Mouse (Mus musculus) intestine, embryonic 16.5 days (tissue): ENCODE data around the gene Tlx1. TPM values are rescaled to one million over a fixed set of nuclear protein-coding genes. Genes with fewer than 3 reads are reported as not detected.

Experiments used
- ATAC-seq: fragments of 200-750 bp; cut with Nextera tagmentation; 2 replicates; pipeline ENCODE4 v1.8.0; 2017; ENCODE audit warnings: moderate TSS enrichment, moderate library complexity
- H3K27ac ChIP-seq: fragments of 300-500 bp; sonication (generic); 2 replicates; pipeline ENCODE4 v1.5.1; 2014; ENCODE audit warnings: mild to moderate bottlenecking, low read length
- H3K27me3 ChIP-seq: fragments of 300-500 bp; sonication (generic); replicated peaks from 2 replicates; pipeline ENCODE4 v1.6.1; 2014; ENCODE audit warnings: low read length, control low read depth, mixed read lengths; ENCODE audit not compliant: control insufficient read depth, insufficient read depth
- H3K36me3 ChIP-seq: fragments of 300-500 bp; sonication (generic); 2 replicates; pipeline ENCODE4 v1.6.1; 2014; ENCODE audit warnings: low read length, control low read depth; ENCODE audit not compliant: control insufficient read depth, insufficient read depth
- H3K4me1 ChIP-seq: fragments of 300-500 bp; sonication (generic); 2 replicates; pipeline ENCODE4 v1.6.1; 2014; ENCODE audit warnings: low read length, control low read depth, mixed read lengths; ENCODE audit not compliant: control insufficient read depth, insufficient read depth
- H3K4me2 ChIP-seq: fragments of 300-500 bp; sonication (generic); 2 replicates; pipeline ENCODE4 v1.6.1; 2014; ENCODE audit warnings: low read depth, low read length, control low read depth
- H3K4me3 ChIP-seq: fragments of 300-500 bp; sonication (generic); 2 replicates; pipeline ENCODE4 v1.5.1; 2014; ENCODE audit warnings: mild to moderate bottlenecking, low read length
- H3K9ac ChIP-seq: fragments of 300-500 bp; sonication (generic); 2 replicates; pipeline ENCODE4 v1.6.1; 2014; ENCODE audit warnings: low read depth, low read length
- H3K9me3 ChIP-seq: fragments of 300-500 bp; sonication (generic); 2 replicates; pipeline ENCODE4 v1.6.1; 2016; ENCODE audit warnings: low read length, control low read depth; ENCODE audit not compliant: control insufficient read depth
- WGBS: fragments of 180-500 bp; shearing (Covaris S2); extraction: QIAGEN DNeasy Blood & Tissue Kit; methylation state at CpG from one replicate; pipeline ENCODE4 v1.1.7; 2014; 5-methylcytosine and 5-hydroxymethylcytosine counted together
- polyA plus RNA-seq: library from polyadenylated mRNA; unstranded; fragments of >200 nt; fragmentation: Nextera tagmentation; extraction: Ambion mirVana; gene quantifications from 2 replicates; pipeline ENCODE4 v1.2.1, GENCODE M21; 2015

Tlx1 gene
- polyA plus RNA-seq, 1 experiment from 2014 or later: not detected

GRCm38 (mm10) chr19:45205311-45206105 is 55.0 kb downstream of the Tlx1 start:
- Histone ChIP-seq H3K4me1 (peaks cover 8% of the 10 kb centered on the region; the same call in 1 of the 2 replicates), H3K4me2 (no peak overlapping the region), H3K27ac (no peak overlapping the region), H3K36me3 (no peaks in the 10 kb centered on the region), H3K4me3 (no peak overlapping the region), H3K9ac (no peak overlapping the region), H3K9me3 (no peaks in the 10 kb centered on the region), H3K27me3 (peaks cover 6% of the 10 kb centered on the region)
- ATAC-seq: no peak
- 72% methylated on average over 3 of the region's 3 CpGs for WGBS

Other genes starting within 250 kb of the Tlx1 start
- 26.8 and 27.1 TPM in 2 replicates for gene Slf2, start 219.5 kb upstream of the Tlx1 start, polyA plus RNA-seq
- gene Sema4g, start 161.6 kb upstream of the Tlx1 start, polyA plus RNA-seq: 19.0 and 21.1 TPM in 2 replicates
- 19.8 and 21.0 TPM in 2 replicates for gene Twnk, start 145.0 kb upstream of the Tlx1 start, polyA plus RNA-seq
- gene Mrpl43, start 144.2 kb upstream of the Tlx1 start, polyA plus RNA-seq: 74.7 and 76.4 TPM in 2 replicates
- 33.6 and 34.7 TPM in 2 replicates for gene Lzts2, start 136.3 kb upstream of the Tlx1 start, polyA plus RNA-seq
- gene Pdzd7, start 105.0 kb upstream of the Tlx1 start, polyA plus RNA-seq: 0.43 and 0.49 TPM in 2 replicates
- gene Sfxn3, start 103.2 kb upstream of the Tlx1 start, polyA plus RNA-seq: 16.5 and 18.2 TPM in 2 replicates
- 2.0 and 2.1 TPM in 2 replicates for gene Kazald1, start 75.4 kb upstream of the Tlx1 start, polyA plus RNA-seq
- not detected in 2 replicates for gene Lbx1, start 85.1 kb downstream of the Tlx1 start, polyA plus RNA-seq
- gene Btrc, start 213.1 kb downstream of the Tlx1 start, polyA plus RNA-seq: 28.7 and 30.4 TPM in 2 replicates